Mouse (Mus musculus) megakaryocyte progenitor cell, adult 5-6 weeks (primary cell): ENCODE measurements at regions not wholly inside any gene's neighbourhood (a gene's known extent, or its start where the extent isn't known, plus 50 kb on each side); places are given as distances from the start of the nearest gene placed in this dataset.
A peak's percentile ranks its signal among the peaks of the same experiment; 100 is the strongest.
"Not testable (repeated sequence)": the region's sequence is repeated elsewhere in the genome, so short reads cannot be mapped to it uniquely, and the experiment has no call there.

Experiments used
- ATAC-seq: replicated peaks from 2 replicates; pipeline ENCODE4 v1.8.0; 2016; ENCODE audit warnings: mild to moderate bottlenecking, moderate TSS enrichment, inconsistent platforms; ENCODE audit not compliant: poor library complexity

DNA sequence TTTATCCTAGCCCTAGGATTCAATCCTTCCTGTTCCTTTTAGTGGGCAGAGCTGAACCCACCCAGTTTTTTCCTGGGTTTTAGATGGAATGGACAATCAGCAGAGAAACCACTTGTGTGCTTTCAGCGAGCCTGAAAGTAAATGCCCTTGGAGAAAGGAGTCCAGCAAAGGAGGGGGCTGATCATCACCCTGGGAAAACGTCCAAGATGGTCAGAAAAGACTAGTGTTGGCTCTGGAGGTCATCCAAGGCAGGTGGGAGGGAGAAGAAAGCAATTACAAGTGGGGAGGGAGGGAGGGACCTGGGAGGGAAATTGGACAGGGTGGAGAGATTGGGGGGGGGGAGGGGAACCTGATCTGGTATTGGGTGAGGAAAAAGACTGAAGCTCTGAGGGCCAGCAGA is 55.6 kb upstream of the Zfp366 start:
- ATAC-seq, result no peak

DNA sequence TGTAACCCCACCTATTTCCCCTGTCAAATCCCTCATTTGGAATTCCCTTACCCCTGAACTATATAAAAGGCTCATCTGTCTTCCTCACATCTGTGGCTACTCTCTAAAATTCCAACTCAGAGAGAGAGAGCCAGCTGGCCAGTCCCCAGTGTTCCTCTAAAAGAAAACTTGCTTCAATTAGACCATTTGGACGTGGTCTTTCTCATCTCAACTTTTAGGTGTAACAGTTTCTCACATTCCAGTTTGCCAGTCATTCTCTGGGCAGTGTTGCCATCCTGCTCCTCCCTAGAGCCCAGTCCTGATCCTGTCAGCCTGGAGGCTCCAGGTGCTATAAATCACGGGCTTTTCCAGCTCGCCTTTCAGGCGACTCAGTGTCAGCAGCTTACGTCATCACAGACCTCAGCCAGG is 56.3 kb upstream of the Zfp366 start:
- no peak for ATAC-seq

DNA sequence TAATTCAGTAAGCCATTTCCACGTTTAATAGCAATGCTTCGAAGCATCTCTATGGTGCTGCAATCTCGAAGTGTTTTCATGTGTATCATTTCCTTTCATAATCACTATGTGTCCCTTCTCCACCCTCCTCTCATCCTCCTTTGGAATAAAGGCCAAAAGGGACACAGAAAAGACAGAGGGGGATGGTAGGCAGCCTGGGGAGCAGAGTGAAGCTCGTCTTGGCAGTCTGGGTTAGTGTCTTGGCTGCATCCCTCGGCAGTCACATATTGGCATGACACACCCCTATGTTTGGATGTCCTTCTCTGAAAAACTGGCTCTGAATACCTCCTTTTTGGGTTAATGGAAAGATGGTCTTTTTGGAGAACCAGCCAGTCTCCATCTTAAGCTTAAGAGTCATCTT is 56.9 kb upstream of the Zfp366 start:
- ATAC-seq, result no peak

DNA sequence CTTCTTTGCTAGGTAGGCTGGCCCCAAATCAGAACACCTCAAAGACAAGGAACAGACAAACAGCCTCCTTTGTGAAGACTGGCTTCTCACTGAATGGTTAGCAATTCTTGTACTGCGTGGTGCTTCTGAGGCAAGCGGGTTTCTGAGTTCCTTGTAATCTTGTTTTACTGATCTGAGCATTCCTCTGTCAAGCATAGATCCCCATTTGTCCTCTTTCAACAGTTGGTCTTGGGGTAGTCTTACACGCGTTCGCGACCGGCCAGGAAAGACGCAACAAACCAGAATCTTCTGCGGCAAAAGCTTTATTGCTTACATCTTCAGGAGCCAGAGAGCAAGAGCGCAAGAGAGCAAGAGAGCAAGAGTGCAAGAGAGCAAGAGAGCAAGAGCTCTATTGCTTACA is 57.7 kb upstream of the Zfp366 start:
- ATAC-seq, result not testable (repeated sequence)

DNA sequence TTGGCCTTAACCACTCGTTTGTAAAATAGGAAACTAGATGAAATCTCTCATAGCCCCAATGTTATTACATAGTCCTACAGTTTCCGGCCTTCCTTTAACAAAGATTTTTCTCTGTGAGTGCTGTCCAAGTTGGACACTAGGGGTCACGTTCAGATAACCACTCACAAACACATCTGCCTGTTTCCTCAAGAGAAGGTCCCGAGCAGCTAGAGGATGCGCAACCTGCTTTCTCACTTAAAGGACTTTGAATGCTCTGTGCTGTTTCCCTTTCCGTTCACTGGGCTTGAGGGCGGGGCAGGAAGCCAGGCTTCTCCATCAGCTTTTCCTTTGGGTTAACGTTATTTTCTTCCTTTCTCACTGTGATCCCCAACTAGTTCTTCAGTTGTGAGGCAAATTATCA is 58.1 kb upstream of the Zfp366 start:
- ATAC-seq, result peak; percentile 27; the same call in 1 of the 2 replicates

DNA sequence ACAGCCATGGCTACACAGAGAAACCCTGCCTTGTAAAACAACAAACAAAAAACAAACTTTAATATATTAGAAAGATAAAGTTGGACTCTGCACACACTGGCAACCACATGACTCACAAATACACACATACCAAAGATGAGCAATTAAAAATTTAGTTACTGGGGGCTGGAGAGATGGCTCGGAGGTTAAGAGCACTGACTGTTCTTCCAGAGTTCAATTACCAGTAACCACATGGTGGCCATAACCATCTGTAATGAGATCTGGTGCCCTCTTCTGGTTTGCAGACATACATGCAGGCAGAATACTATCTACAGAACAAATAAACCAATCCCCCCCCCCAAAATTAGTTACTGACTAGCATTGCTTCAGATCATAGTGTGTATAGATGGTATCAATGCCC is 58.7 kb upstream of the Zfp366 start:
- ATAC-seq, result peak; percentile 73

DNA sequence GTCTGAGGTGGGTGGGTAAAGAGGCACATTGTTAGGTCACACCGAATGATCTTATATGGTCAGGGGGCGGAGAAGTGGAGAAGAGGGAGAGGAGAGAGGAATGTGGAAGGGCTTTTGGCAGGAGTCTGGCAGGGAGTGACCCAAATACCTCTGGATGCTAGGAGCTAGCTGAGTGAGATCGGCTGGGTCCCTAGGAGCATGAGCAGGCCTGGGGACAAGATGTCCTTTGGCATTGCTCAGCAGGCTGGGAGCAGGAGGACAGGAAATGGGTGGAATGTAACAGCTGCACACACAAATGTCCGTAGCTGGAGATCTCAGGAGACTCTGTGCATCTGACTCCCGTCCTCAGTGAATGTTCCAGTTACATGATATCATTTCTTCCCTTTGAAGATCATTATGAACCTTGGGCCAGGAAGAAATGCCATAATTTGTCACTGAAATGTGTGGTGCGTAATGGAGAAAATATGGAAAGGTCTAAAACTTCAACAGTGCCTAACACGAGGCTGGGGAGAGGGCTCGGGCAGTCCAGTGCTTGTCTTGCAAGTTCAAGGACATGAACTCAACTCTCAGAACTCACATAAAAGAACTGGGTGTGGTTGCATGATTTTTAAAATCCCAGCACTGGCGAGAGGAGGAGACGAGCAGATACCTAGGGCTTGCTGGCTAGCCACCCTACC is 59.6 kb upstream of the Zfp366 start:
- ATAC-seq, result no peak

DNA sequence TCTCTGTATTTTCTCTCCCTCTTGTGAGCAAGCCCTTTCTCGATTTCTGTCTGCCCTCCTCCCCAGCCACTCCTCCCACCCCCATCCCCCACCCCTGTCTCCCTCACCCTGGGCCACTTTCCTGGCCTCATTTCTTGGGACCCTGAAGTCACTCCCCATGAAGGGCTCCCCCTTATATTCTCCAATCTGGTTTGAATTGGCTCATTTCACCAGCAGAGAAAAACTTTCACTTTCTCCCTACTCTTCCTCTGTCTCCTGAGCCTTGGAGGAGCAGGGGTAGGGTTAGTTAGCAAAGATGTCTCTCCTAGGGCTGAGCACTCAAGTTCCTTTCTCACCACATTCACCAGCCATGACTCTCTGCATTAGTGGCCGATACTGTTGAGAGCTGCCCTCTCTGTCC is 60.5 kb upstream of the Zfp366 start:
- ATAC-seq, result no peak

DNA sequence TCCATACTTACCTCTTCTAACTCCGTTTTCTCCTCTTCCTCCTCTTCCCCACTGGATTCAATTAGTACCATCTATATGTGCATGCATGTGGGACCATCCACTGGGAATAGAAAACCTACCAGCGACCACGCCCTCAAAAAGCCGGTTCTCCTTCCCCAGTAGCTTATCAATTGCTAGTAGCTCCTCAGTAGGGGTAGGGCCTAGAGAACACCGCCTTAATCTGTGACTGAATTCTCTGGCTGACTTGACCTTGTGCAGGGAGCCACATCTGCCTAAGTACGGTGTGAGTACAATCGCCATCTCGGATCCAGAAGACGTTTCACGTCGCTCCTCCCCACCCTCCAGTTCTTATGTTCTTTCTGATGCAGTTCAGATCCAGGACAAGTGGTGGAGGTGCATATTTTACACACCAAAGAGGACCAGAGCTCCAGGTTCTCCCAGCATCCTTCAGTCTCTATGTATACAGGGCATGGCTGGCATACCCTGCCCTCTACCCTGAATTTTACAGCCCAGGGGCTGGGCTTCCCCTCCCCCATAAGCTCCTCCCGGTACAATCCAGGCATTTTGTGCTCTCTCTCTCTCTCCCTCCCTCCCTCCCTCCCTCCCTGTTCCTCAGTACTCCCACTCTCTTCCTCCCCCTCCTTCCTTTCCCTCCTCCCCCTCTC is 61.0 kb upstream of the Zfp366 start:
- no peak for ATAC-seq

DNA sequence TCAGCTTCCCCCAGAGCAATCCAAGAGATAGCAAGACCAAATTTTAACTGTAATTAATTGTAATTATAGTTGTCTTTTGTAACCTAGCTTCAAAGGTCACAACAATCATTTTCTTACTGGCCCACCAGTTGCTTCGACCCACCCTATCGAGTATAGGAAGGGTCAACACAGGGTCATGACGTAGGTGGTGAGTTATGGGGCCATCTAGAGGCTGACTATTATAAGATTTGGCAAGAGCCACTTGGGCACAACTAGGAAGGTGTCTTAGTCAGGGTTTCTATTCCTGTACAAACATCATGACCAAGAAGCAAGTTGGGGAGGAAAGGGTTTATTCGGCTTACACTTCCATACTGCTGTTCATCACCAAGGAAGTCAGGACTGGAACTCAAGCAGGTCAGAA is 62.1 kb upstream of the Zfp366 start:
- peak; percentile 60; the same call in 1 of the 2 replicates for ATAC-seq

DNA sequence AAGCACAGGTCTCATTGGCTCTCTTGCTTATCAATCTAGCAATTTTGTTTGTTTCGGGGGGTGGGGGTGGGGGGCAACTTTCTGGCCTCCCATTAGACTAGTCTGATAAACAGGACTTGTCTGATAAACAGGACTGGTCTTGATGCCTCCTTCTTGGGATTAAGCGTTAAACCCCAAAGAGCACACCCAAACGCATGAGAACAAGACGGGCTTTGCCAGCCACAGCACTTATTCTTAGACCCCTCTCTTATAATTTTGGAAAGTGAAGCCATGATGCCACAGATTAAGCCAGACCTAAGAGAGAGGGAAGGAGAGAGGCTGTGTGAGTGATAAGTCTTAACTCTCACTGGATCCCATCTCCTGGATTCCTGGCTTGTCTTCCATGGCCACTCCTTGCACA is 63.5 kb upstream of the Zfp366 start:
- no peak for ATAC-seq

DNA sequence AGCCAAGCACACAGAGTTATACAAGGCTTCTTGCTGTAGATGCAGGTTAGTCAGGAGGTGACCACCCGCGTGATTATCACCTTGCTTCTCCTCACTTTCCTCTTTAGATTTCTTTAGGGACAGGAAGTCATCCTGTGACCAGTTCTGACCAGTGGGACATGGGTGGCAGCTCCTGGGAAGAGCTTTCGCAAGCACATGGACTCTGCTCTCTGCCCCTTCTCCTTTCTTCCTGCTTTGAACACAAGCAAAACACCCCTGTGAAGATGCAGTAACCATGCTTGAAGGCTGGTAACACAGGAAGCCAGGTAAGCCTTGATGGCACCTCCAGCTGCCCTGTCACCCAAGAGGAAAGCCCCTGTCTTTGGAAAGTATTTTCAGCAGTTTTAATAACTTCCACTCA is 64.7 kb upstream of the Zfp366 start:
- ATAC-seq, result no peak

DNA sequence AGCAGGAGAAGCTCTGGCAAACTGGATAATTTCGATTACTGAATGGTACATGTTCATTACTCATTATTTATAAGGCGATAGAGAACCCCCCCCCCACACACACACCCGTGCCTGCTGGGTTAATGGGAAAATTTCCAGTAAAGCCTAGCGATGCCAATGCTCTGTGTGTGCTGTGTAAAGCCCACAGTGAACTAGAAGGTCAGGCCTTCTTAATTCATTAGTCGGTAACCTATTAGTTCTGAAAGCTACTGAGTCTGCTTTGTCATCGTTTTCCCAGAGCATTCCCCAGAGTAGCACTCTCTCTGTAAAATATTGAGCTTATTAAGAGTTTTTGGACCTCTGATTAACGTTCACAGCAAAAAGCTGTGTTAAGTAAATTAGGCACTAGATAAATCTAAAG is 65.7 kb upstream of the Zfp366 start:
- no peak for ATAC-seq

DNA sequence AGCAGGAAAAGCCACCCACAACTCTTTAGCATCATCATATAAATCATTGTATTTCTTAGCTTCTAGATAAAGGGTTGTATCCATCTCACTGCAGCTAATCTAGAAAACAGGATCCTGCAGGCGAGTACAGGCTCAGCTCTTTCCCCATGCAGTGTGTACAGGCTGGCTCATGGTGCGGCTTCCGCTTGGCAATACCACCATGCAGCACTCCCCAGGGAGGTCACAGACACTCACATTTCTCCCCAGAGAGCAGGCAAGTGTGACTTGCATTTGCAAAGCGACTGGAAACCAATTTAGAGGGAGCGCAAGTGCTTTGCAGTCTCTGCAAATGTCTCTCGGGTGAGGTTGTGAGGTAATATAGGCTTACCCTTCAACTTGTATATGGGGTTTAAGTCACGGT is 69.1 kb upstream of the Zfp366 start:
- ATAC-seq, result no peak

DNA sequence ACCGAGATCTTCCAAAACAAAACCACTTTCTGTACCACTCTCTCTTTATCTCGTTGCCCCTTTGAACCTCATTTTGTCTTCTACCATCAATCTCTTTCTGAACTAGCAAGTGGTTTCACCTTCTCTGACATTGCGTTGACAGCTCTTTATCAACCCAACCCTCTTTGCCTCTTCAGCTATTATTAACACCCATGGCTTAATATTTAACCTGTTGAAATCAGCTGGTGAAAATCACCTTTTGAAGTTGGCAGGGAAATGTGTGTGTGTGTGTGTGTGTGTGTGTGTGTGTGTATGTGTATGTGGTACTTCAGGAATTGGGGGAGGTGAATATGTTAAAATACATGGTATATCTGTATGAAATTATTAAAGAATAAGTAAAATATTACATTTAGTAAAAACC is 70.1 kb upstream of the Zfp366 start:
- ATAC-seq, result no peak

DNA sequence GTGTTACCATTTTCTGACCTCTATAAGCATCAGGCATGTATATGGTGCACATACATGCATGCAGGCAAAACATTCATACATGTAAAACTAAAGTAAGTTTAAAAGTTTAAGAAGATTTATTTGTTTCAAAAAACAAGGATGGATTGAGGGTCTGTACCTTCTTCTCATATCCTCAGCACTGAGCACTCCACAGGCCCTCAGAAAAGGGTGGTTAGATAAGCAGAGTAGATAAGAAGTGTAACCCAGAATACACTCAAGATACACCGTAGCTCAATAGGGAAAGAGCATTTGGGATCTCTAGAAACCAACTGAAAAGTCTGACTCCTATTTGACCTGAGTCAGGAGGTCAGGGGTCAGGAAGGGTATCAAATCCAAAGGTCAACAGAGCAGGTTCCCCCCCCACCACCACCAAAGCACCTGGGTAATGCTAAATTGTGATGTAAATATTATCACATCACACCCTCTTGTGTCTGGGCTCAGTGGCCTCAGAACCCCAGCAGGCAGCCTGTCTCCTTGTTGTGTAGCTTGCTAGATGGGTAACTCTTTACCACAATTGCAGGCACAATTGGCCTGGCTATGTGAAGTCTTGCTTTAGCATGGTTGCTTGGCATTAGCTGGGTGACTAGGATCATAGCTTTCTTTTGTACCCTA is 72.8 kb upstream of the Zfp366 start:
- ATAC-seq, result no peak

DNA sequence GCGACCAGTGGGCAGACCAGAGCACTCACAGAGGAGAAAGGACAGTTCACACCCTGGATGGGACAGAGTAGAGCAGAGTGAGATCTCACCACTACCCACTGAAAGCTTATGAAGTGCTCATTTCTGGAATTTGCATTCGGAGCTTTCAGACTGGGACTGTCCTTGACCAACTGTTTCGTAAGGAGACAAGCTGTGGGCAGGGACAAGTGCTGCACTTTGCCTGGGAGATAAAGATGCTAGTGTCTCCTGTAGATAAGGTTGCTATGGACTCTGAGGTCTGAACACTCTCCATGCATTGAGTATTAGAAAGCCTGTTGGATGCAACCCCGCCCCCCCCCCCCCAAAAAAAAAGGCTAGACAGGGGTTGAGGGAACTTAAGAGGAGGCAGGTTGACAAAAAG is 76.6 kb upstream of the Zfp366 start:
- ATAC-seq, result peak; percentile 96

DNA sequence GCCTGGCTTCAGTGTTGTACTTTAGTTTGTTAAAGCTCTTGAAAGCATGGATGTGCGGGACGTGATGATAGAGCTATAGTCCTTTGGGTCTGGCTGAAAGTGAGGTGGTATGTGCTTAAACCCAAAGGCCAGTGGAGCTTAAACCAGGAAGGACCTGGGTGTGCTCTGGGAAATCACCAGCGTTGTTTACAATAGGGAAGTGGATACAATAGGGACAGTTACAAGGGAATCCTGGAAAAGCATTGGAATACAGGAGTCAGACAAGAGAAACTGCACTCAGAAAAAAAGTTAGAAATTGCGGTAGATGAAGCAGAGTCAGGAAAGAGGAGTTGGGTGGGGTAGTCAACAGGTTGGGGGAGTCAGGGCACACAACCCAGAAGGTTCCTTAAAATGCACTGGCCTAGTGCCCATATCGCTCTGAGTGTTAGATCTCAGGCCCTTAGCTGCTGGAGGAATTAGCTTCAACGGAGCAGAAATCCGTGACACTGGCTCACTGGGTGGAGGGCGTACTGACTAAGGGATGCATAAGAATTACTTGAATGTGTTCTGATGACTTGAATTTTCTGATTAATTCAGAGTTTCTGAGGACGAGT is 82.4 kb upstream of the Zfp366 start:
- ATAC-seq, result peak; percentile 33

DNA sequence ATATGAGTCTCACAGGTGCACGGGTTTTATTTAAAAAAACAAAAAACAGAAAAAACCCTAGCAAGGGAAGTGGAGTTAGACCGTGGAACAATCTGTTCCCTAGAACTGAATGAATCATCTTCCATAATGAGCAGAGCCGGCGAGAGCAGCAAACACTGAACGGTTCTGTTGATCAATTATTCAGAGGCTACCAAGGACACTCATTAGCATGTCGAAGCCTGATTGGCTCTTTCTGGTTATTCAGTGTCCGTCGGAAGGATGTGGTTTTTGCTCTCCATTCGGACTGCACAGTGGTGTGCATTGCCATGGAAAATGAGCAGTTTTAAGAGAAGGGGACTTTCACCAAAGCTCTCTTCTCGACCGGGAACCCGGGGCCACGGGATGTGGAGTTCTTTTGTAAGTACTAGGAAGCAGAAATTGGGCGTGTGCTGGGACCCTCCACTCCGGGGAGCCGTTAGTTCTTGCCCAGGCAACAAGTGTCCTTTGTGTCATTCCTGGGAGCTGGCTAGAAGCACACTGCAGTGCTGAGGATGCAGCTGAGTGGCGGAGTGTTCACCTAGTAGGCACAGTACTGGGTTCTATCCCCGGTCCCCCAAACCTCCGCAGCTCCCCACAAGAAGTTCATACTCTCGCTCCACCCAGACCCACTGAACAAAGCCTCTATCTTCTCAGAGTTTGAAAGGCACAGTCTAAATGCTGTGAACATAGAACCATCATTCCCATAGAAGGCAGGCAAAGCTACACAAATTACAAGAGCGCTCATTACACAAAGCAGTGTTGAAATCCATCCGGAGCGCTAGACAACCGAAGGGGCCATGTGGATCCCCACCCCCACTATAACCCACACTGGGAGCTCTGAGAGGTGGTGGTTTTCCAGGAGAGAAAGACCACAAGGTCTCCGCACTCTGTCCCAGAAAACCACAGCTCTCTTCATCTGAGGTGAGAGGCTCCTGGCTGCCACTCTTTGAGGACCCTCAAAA is 83.9 kb upstream of the Zfp366 start:
- ATAC-seq, result peak; percentile 70

DNA sequence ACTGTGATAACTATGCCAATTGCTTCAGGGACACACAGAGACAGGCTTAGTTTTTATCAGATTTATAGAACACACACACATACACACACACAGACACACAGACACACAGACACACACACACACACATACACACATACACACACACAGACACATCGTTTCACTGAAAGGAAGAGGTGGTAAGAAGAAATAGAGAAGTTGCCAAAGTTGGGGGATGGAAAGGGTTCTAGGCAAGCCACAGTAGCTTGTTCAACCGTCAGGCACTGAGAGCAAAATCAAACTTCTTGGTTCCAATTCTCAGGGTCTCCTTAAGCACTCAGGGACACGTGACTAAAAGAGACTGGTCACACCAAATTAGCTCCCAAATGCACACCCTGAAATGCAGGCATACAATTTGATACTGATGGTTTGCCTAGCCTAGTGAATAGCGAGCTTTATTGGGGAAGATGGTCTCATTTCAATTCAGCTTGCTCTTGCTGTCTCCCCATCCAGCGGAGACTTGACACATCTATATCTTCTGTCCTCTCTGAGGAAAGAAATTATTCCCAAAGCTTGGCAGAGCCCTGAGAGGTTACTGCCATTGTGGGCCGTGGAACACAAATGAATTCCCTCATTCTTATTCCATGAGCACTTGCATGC is 84.7 kb upstream of the Zfp366 start:
- ATAC-seq, result peak; percentile 64
